8 mouse cellular contexts compared by ENCODE assay signal in the genomic region with DNA sequence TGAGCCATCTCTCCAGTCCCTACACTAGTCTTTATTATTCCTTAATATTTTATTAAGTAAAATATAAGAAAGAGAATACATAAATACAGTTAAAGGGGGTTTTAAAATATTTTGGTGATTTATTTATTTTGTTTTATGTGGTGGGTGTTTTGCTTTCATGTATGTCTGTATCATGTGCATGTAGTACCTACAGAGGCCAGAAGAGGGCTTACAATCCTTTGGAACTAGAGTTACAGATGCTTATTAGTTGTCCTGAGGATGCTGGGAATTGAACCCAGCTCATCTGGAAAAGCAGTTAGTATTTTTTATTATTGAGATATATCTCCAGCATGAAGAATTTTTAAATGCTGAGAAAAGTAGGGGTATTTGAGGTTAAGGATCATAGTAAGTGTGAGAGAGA. TPM values are rescaled to one million over a fixed set of nuclear protein-coding genes. Genes with fewer than 3 reads are reported as not detected.
DNase-seq lines count a peak whose midpoint lies in the region; ATAC-seq and TF ChIP-seq lines count a peak whose summit lies in the region.

No protein-coding gene starts in this region.

- TF ChIP-seq CTCF in E14TG2a.4 (conservative IDR thresholded peaks at IDR 0.05; ENCODE audit: low read length), result peak; percentile 67

- peaks cover 28% of the 10 kb centered on the region for H3K4me1 ChIP-seq in E14TG2a.4 (replicated peaks; ENCODE audit: low read depth, low read length)

- H3K4me3 ChIP-seq in E14TG2a.4 (replicated peaks; ENCODE audit: low read length), result no peak overlapping the region

- H3K36me3 ChIP-seq in E14TG2a.4 (ENCODE audit: insufficient read depth, low read length), result peaks cover 13% of the 10 kb centered on the region; the same call in 1 of the 2 replicates

- peak; percentile 8 for DNase-seq in heart, postnatal 4 days
- DNase-seq in heart, adult 9 months (ENCODE audit: low spot score in 2 of 2), result no peak
- DNase-seq in 3T3-L1 (ENCODE audit: low read depth, low spot score), result peak; percentile 60
- DNase-seq in hindlimb bud, embryonic 11.5 days (ENCODE audit: extremely low spot score, low read depth, low spot score), result peak; percentile 12
- no peak for DNase-seq in adrenal gland, adult 2 months
- DNase-seq in kidney, adult 11 months, result no peak

- no peaks in the 10 kb centered on the region for H3K27me3 ChIP-seq in E14TG2a.4 (ENCODE audit: insufficient read depth, low read length)

- ATAC-seq in activated CD4-positive, CD25-positive, alpha-beta regulatory T cell, adult 4 months, result no peak

- no peaks in the 10 kb centered on the region for H3K9me3 ChIP-seq in E14TG2a.4 (ENCODE audit: low read length)

RNA-seq across cellular contexts. Expression of gene Dtnb, which starts 37.6 kb away (rescaled TPM):
- 10 to 100 TPM; 11.3 to 15.0 TPM for total RNA-seq in heart, postnatal 4 days (2021)
- polyA plus RNA-seq in activated CD4-positive, CD25-positive, alpha-beta regulatory T cell, adult 4 months (2017; shearing (Covaris generic)), result 10 to 100 TPM; 20.2 to 20.4 TPM
- 10 to 100 TPM; 24.9 to 38.2 TPM for total RNA-seq in adrenal gland, adult 2 months (2021)
- polyA plus RNA-seq in adrenal gland, adult 2 months (2012; rRNA removed), result 31.2 and 32.7 TPM in 2 replicates

Comparison
In these comparisons a context has a peak if more than half of its experiments do, and no peak if none do; other contexts are left out.
1. DNase-seq: peak in heart, postnatal 4 days (single experiment), 3T3-L1 (single experiment) and hindlimb bud, embryonic 11.5 days (single experiment); none in heart, adult 9 months (0 of 2), adrenal gland, adult 2 months (single experiment) and kidney, adult 11 months (single experiment).